Mouse (Mus musculus) ES-Bruce4 (cell line): ENCODE measurements around the gene Uox.

ENCODE experiments used
- CTCF ChIP-seq: IDR thresholded peaks from one replicate; pipeline ENCODE4 v1.8.1; 2011; ENCODE audit warnings: low read depth, low read length
- EP300 ChIP-seq: IDR thresholded peaks from 2 replicates; pipeline ENCODE4 v1.6.1; 2011; ENCODE audit warnings: low read depth, low read length; ENCODE audit not compliant: insufficient read depth
- POLR2A ChIP-seq: IDR thresholded peaks from one replicate; pipeline ENCODE4 v1.8.1; 2011; ENCODE audit warnings: low read length; ENCODE audit not compliant: insufficient read depth

DNA sequence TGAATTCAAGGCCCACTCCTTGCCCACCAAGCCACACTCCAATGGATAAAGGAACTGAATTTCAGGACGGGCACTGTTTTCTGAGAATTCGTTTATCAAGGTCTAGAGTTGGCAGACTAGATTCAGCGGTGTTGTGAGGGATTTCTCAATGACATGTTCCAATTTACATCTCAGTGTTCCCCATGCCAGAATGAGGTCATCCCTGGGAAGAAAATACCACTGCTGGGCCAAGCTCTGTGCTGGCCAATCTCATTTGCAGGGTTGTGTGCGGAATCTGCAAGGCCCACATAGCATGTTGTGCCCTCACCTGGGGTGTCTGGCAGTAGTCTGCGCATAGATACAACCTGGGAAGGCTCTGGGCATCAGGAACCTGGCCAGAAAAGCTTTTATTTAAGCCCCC is 89.1 kb downstream of the Uox start:
- TF ChIP-seq CTCF (no peak), POLR2A (no peak), EP300 (no peak)
